Mouse (Mus musculus) macrophage (primary cell): ENCODE measurements around the gene Sod2. TPM values are rescaled to one million over a fixed set of nuclear protein-coding genes. Genes with fewer than 3 reads are reported as not detected.
"Not testable (repeated sequence)": the region's sequence is repeated elsewhere in the genome, so short reads cannot be mapped to it uniquely, and the experiment has no call there.

Experiments used
- H3K27ac ChIP-seq: fragments of 350-480 bp; formaldehyde crosslinking; 2 replicates; pipeline ENCODE4 v1.9.0; 2021
- H3K36me3 ChIP-seq: fragments of 350-480 bp; formaldehyde crosslinking; 2 replicates; pipeline ENCODE4 v1.9.0; 2021; ENCODE audit errors: inconsistent target
- H3K4me3 ChIP-seq: fragments of 350-480 bp; formaldehyde crosslinking; 2 replicates; pipeline ENCODE4 v1.9.0; 2021; ENCODE audit errors: inconsistent target
- H3K79me2 ChIP-seq: fragments of 350-480 bp; formaldehyde crosslinking; 2 replicates; pipeline ENCODE4 v1.9.0; 2021; ENCODE audit errors: inconsistent target
- WGBS: methylation state at CpG from one replicate; pipeline ENCODE4 v1.1.7; 2026; ENCODE audit warnings: inconsistent platforms; ENCODE audit not compliant: missing documents; 5-methylcytosine and 5-hydroxymethylcytosine counted together
- polyA plus RNA-seq: library from polyadenylated mRNA; stranded (reverse); fragments of 250-400 nt; gene quantifications from 3 replicates; pipeline ENCODE4 v1.2.4, GENCODE M21; 2018; ENCODE audit warnings: inconsistent platforms
- total RNA-seq, 78 experiments: library from RNA; depleted of rRNA; stranded (reverse); fragments of 250-400 nt; gene quantifications; 1 replicate in 9 of 78; 2 replicates in 24 of 78; 3 replicates in 43 of 78; 4 replicates in 2 of 78; pipeline ENCODE4 v1.2.4; 2018; ENCODE audit warnings: inconsistent platforms in 56 of 78

Sod2 gene
- total RNA-seq (2018; cell fraction: chromatin; rRNA removed) = 1,000 to 10,000 TPM in 18 of 26 experiments, 100 to 1,000 TPM in 6, 10 to 100 TPM in 2; 79.0 to 4,432 (median 1,479) TPM
- 1,000 to 10,000 TPM in 1 of 26 experiments, 100 to 1,000 TPM in 20, 10 to 100 TPM in 5; 61.1 to 1,206 (median 571) TPM for total RNA-seq (2018; cell fraction: cytosol; rRNA removed)
- total RNA-seq (2018; cell fraction: nucleus; rRNA removed) = 1,000 to 10,000 TPM in 9 of 26 experiments, 100 to 1,000 TPM in 15, 10 to 100 TPM in 2; 39.7 to 1,763 (median 855) TPM
- polyA plus RNA-seq = 43.6 to 99.3 TPM (median 89.5 TPM) in 3 replicates

DNA sequence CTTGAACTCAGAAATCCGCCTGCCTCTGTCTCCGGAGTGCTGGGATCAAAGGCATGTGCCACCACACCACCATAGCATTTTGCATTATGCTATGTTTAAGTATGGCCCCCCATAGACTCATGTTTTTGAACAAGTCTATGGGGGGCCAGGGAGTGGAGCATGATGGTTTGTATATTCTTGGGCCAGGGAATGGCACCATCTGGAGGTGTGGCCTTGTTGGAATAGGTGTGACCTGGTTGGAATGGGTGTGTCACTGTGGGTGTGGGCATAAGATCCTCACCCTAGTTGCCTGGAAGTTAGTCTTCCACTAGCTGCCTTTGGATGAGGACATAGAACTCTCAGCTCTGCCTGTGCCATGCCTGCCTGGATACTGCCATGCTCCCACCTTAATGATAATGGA lies at the start of gene Sod2:
TSS of gene Sod2 (plus strand) at position 301 of the 400 bp plus-strand sequence.
- H3K79me2 ChIP-seq = peaks cover 22% of the 10 kb centered on the region
- 100% methylated on average over 2 of the region's 2 CpGs for WGBS
- not testable (repeated sequence) for H3K36me3 ChIP-seq, H3K4me3 ChIP-seq, H3K27ac ChIP-seq

DNA sequence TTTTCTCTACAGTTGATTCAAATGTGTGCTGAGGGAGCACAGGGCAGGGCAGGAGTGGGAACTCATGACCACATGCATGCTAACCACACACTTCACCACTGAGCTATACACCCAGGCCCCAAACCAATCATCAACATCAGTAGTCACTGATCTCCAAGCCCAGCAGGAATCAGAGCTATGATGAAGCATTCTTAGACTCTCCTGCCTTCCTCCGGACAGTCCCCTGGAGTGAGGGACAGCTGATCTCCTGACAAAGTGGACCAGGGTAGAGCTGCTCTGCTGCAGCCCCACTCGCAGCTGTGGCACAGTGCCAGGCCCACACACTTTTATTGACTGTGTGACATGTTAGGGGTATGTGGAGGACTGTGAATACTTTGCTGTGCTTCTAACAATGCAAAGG lies 47.3 kb upstream of the Sod2 start:
- no CpG with 5 or more reads among the region's 2 CpGs for WGBS
- not testable (repeated sequence) for H3K27ac ChIP-seq, H3K36me3 ChIP-seq, H3K79me2 ChIP-seq
- peak overlapping the region; percentile 5; the same call in 1 of the 2 replicates for H3K4me3 ChIP-seq

GRCm38 (mm10) chr17:12960331-12960873 lies 46.2 kb upstream of the Sod2 start, which contains the start of gene Acat2:
Acat2 (minus strand) TSS chr17:12960747.
- Histone ChIP-seq H3K27ac (peak within 1 kb of the TSS; percentile 50), H3K79me2 (no peaks in the 10 kb centered on the region), H3K36me3 (no peaks in the 10 kb centered on the region), H3K4me3 (peak within 1 kb of the TSS; percentile 45)
- 1% methylated on average over 42 of the region's 42 CpGs for WGBS

GRCm38 (mm10) chr17:12963476-12963875 lies 43.2 kb upstream of the Sod2 start:
- WGBS = 98% methylated on average over 3 of the region's 3 CpGs
- Histone ChIP-seq H3K27ac (no peak overlapping the region), H3K4me3 (no peak overlapping the region), H3K79me2 (no peaks in the 10 kb centered on the region), H3K36me3 (peaks cover 16% of the 10 kb centered on the region; the same call in 1 of the 2 replicates)

DNA sequence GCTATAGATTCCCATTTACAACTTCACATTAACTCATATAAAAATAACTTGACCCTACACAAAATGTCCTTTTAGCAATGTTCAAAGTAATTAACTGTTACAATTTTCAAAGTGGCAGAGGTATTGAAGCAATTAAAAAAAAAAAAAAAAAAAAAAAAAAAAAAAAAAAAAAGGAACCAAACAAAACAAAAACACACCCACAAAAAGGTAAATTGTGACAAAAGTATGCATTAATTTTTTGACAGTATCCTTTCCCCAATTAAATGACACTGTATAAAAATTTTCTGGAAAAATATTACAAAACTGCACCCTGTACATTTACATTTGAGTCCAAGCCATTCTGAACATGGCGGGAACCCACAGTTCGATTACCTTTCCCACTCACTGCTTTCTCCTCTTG lies 39.5 kb upstream of the Sod2 start:
- peaks cover 32% of the 10 kb centered on the region; the same call in 1 of the 2 replicates for H3K79me2 ChIP-seq
- no peak overlapping the region for H3K27ac ChIP-seq
- no peak overlapping the region for H3K4me3 ChIP-seq
- H3K36me3 ChIP-seq = peaks cover 38% of the 10 kb centered on the region
- 90% methylated on average over 2 of the region's 2 CpGs for WGBS

- peaks cover 55% of the 10 kb centered on the region for H3K36me3 ChIP-seq
- WGBS = 92% methylated on average over 1 of the region's 2 CpGs
Measured at GRCm38 (mm10) chr17:12973851-12974250, 32.8 kb upstream of the Sod2 start.

GRCm38 (mm10) chr17:12978546-12978945 lies 28.1 kb upstream of the Sod2 start:
- Histone ChIP-seq H3K4me3 (no peak overlapping the region), H3K79me2 (peaks cover 82% of the 10 kb centered on the region), H3K27ac (no peak overlapping the region), H3K36me3 (peaks cover 67% of the 10 kb centered on the region)
- WGBS = 89% methylated on average over 1 of the region's 1 CpGs

More at GRCm38 (mm10) chr17:12973851-12974250, 32.8 kb upstream of the Sod2 start:
- no peak overlapping the region for H3K4me3 ChIP-seq
- peaks cover 75% of the 10 kb centered on the region for H3K79me2 ChIP-seq
- no peak overlapping the region for H3K27ac ChIP-seq

DNA sequence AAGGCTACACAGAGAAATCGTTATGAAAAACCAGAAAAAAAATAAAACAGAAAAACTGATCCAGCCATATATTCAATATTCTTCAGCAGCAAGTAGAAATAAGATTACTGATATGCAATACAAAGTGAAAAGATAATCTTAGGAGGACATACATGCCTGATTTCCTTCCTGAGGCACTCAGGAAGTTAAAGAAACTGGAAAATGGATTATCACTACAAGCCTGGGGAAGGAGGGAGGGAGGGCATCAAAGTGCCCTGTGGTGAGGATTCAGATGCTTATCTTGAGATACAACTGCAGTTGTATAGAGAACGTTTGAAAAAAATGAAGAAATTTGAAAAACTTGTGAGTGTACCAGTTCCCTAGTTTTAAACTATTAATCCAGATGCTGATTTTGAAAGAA lies 22.7 kb upstream of the Sod2 start:
- H3K36me3 ChIP-seq = peaks cover 52% of the 10 kb centered on the region; the same call in 1 of the 2 replicates
- H3K79me2 ChIP-seq = peaks cover 100% of the 10 kb centered on the region
- 33% methylated on average over 2 of the region's 2 CpGs for WGBS
- no peak overlapping the region for H3K4me3 ChIP-seq
- no peak overlapping the region for H3K27ac ChIP-seq

- H3K4me3 ChIP-seq, H3K27ac ChIP-seq: not testable (repeated sequence)
- WGBS = 88% methylated on average over 7 of the region's 8 CpGs
- Histone ChIP-seq H3K79me2 (peaks cover 78% of the 10 kb centered on the region), H3K36me3 (peaks cover 20% of the 10 kb centered on the region; the same call in 1 of the 2 replicates)
Measured at GRCm38 (mm10) chr17:12988096-12988495, 18.6 kb upstream of the Sod2 start.

DNA sequence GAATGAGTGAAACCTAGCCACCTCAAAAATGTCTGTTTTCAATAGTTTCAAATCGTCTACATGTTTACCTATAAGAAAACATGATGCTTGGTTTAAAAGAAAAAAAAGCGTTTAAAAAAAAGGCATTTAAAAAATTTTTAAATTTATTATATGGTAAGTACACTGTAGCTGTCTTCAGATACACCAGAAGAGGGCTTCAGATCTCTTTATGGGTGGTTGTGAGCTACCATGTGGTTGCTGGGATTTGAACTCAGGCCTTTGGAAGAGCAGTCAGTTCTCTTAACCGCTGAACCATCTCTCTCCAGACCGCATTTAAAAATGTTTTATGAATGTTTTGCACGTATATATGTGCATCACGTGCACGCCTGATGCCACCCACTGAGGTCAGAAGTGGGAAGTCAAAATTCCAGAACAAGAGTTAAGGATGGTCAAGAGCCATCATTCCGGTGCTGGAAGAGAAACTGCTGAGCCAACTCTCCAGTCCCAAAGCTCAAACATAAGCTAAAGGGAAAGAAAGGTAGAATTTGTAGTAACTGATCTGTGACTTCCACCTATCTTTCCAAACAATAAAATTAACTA lies 16.0 kb upstream of the Sod2 start:
- H3K79me2 ChIP-seq = peaks cover 52% of the 10 kb centered on the region
- peak overlapping the region; percentile 77 for H3K4me3 ChIP-seq
- WGBS = 18% methylated on average over 8 of the region's 8 CpGs
- H3K27ac ChIP-seq = peak overlapping the region; percentile 87
- H3K36me3 ChIP-seq = no peaks in the 10 kb centered on the region

DNA sequence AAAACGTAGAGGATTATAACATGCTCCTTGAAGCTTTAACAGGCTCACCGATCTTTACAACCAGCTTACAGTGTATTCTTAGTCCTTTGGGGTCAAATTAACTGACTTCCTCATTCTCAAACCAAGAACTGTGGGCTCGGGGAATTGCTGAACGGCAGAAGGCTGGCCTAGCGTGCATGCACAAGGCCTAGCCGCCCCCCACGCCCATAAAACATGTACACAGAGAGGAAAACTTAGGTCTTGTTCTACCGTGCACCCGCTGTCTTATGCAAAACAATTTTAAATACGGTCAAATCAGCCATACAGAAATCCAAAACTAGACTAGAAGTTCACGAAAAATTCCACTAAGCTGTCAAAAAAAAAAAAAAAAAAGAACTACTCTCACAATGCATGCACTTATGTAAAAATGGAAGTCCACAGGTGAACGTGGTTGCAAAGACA lies 15.4 kb upstream of the Sod2 start:
- Histone ChIP-seq H3K27ac (peak overlapping the region; percentile 87), H3K36me3 (no peaks in the 10 kb centered on the region), H3K4me3 (peak overlapping the region; percentile 77), H3K79me2 (peaks cover 47% of the 10 kb centered on the region)
- under 1% methylated on average over 12 of the region's 12 CpGs for WGBS

- Histone ChIP-seq H3K79me2 (peaks cover 41% of the 10 kb centered on the region), H3K36me3 (no peaks in the 10 kb centered on the region)
- under 1% methylated on average over 57 of the region's 84 CpGs for WGBS
Measured at GRCm38 (mm10) chr17:12991635-12992358, 14.8 kb upstream of the Sod2 start.

DNA sequence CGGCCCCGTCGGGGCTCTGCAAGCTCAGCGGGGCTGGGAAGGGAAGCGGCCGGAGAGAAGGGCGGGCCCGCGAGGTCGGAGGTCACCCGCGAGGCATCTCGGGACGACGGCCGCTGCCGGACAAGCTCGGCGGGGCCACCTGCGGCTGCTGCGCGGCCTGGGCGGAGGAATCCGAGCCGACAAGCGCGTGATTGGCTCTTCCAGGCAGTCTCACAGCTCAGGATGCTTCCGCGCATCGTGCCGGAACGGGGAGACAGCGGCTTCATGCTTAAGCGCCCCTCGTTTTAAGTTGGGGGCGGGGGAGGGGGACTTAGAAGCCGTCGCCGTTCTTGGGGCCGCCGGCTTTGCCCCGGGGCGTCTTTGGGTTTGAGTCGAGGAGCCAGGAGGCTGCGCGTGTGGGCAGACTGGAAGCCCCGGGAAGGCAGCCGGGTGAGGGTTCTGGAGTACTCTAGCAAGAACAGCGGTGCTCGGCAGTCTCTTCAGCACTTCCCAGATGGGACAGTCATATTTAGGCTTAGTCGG lies 14.1 kb upstream of the Sod2 start:
- H3K4me3 ChIP-seq = peak overlapping the region; percentile 60
- 1% methylated on average over 45 of the region's 51 CpGs for WGBS
- peak overlapping the region; percentile 62 for H3K27ac ChIP-seq
- H3K36me3 ChIP-seq = no peaks in the 10 kb centered on the region
- H3K79me2 ChIP-seq = peaks cover 34% of the 10 kb centered on the region

More at GRCm38 (mm10) chr17:12991635-12992358, 14.8 kb upstream of the Sod2 start:
- H3K4me3 ChIP-seq = peak overlapping the region; percentile 77
- peak overlapping the region; percentile 87 for H3K27ac ChIP-seq

DNA sequence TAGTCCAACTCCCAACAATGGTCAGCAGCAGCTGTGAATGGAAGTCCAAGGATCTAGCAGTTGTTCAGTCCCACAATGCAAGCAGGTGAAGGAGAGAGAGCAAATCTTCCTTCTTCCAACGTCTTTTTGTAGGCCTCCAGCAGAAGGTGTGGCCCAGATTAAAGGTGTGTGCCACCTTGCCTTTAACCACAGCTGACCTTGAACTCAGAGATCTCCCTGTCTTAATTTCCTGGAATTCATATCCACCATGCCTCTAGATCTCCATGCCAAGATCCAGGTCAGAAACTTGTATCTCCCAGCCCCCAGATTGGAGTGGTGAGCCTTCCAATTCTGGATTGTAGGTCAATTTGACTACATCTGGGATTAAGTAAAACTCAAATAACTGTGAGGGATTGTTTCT lies 12.6 kb upstream of the Sod2 start, which contains the start of gene Wtap:
TSS of gene Wtap (minus strand) at position 101 of the 400 bp plus-strand sequence.
- Histone ChIP-seq H3K36me3 (no peaks in the 10 kb centered on the region), H3K79me2 (peaks cover 18% of the 10 kb centered on the region), H3K4me3 (peak within 1 kb of the TSS; percentile 60), H3K27ac (peak within 1 kb of the TSS; percentile 62)
- WGBS = 83% methylated on average over 1 of the region's 1 CpGs
